23 mouse cellular contexts compared by ENCODE assay signal in the genomic region with DNA sequence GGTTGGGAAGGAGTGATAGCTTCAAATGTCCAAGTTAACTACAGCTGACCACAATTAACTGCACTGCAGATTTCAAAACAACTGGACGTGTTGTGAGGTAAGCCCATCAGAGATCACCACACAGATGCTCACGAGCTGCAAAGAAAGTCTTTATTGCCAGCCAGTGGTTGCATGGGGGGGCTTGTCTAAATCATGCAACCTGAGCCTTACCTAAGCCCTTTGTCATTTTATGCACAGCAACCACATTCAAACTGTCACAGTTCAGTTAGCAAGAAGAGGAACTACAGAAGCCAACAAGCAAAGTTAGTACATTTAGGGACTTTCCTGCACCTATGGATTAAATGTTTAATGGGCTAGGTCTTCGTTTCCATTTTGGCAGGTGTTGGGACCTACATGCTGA.
"Had no signal": no experiment of that assay in that cellular context is flagged by ENCODE, and none has a peak within 500 bp of the region (broad histone marks: within the 10 kb centered on the region; RNA-seq: fewer than 3 reads in every experiment).

No protein-coding gene starts in this region.

- H3K4me3 ChIP-seq: heart, adult 2 months; heart, embryonic 13.5 days; heart, embryonic 15.5 days; hindbrain, embryonic 13.5 days; hindbrain, embryonic 15.5 days; limb, embryonic 13.5 days; limb, embryonic 15.5 days; liver, embryonic 12.5 days had no signal

- H3K36me3 ChIP-seq: heart, embryonic 13.5 days; heart, embryonic 15.5 days; hindbrain, embryonic 13.5 days; hindbrain, embryonic 15.5 days; limb, embryonic 13.5 days; limb, embryonic 15.5 days; liver, embryonic 12.5 days had no signal

- H3K9me3 ChIP-seq: heart, embryonic 13.5 days; heart, embryonic 15.5 days; hindbrain, embryonic 13.5 days; hindbrain, embryonic 15.5 days; limb, embryonic 13.5 days; limb, embryonic 15.5 days; liver, embryonic 12.5 days had no signal

- H3K27ac ChIP-seq: heart, adult 2 months; heart, embryonic 13.5 days; heart, embryonic 15.5 days; hindbrain, embryonic 13.5 days; hindbrain, embryonic 15.5 days; hindbrain, postnatal 0 days; limb, embryonic 13.5 days; limb, embryonic 15.5 days; liver, embryonic 12.5 days; liver, embryonic 14.5 days had no signal

- H3K4me1 ChIP-seq: heart, embryonic 15.5 days; hindbrain, embryonic 15.5 days; limb, embryonic 13.5 days; limb, embryonic 15.5 days; liver, embryonic 12.5 days had no signal

- H3K9ac ChIP-seq: heart, embryonic 13.5 days; heart, embryonic 15.5 days; hindbrain, embryonic 13.5 days; hindbrain, embryonic 15.5 days; limb, embryonic 13.5 days; limb, embryonic 15.5 days; liver, embryonic 12.5 days; liver, embryonic 14.5 days had no signal

- DNase-seq: gastrocnemius, postnatal 14 days; gastrocnemius, postnatal 36 days; heart, adult 2 months; heart, postnatal 14 days; heart, postnatal 36 days; kidney, adult 11 months; kidney, adult 8-10 months; kidney, postnatal 14 days; kidney, postnatal 36 days; layer of hippocampus, adult 9-11 months; layer of hippocampus, postnatal 36 days; left cerebral cortex, postnatal 4 days had no signal

- H3K27me3 ChIP-seq: heart, embryonic 13.5 days; heart, embryonic 15.5 days; hindbrain, embryonic 13.5 days; hindbrain, embryonic 15.5 days; limb, embryonic 13.5 days; limb, embryonic 15.5 days; liver, embryonic 12.5 days had no signal

- ATAC-seq: hindbrain, postnatal 0 days; intestine, embryonic 16.5 days; liver, embryonic 12.5 days had no signal

- H3K4me2 ChIP-seq: heart, embryonic 11.5 days; heart, embryonic 13.5 days; heart, embryonic 15.5 days; hindbrain, embryonic 13.5 days; hindbrain, embryonic 15.5 days; limb, embryonic 13.5 days; limb, embryonic 15.5 days; liver, embryonic 12.5 days had no signal
